Mouse (Mus musculus): ENCODE measurements at regions not wholly inside any gene's neighbourhood (a gene's known extent, or its start where the extent isn't known, plus 50 kb on each side); places are given as distances from the start of the nearest gene placed in this dataset.
"Not testable (repeated sequence)": the region's sequence is repeated elsewhere in the genome, so short reads cannot be mapped to it uniquely, and the experiment has no call there.

GRCm38 (mm10) chr11:7705312-7705764 lies 491.6 kb upstream of the Igfbp3 start:
- DNase-seq (ENCODE audit: low spot score) (no peak), ATAC-seq (replicated peaks; ENCODE audit: insufficient number of reproducible peaks, low FRiP score, low TSS enrichment, low read depth) (no peak)
- Histone ChIP-seq H3K4me3 (ENCODE audit: low read depth, low read length) (no peak overlapping the region), H3K27ac (replicated peaks; ENCODE audit: low read depth, low read length) (no peak overlapping the region), H3K9me3 (replicated peaks; ENCODE audit: control insufficient read depth, low read length) (no peaks in the 10 kb centered on the region), H3K36me3 (replicated peaks; ENCODE audit: control insufficient read depth, insufficient read depth, low read depth, low read length) (no peaks in the 10 kb centered on the region), H3K27me3 (ENCODE audit: control insufficient read depth, insufficient read depth, low read length) (no peaks in the 10 kb centered on the region), H3K9ac (replicated peaks; ENCODE audit: low read length) (no peak overlapping the region), H3K4me2 (ENCODE audit: low read depth, low read length) (no peak overlapping the region), H3K4me1 (ENCODE audit: control insufficient read depth, insufficient read depth, low read length) (no peaks in the 10 kb centered on the region)
- WGBS: 88% methylated on average over 3 of the region's 3 CpGs

- H3K27me3 ChIP-seq (ENCODE audit: control insufficient read depth, insufficient read depth, low read length): no peaks in the 10 kb centered on the region
- 91% methylated on average over 1 of the region's 1 CpGs for WGBS
- no peaks in the 10 kb centered on the region for H3K36me3 ChIP-seq (replicated peaks; ENCODE audit: control insufficient read depth, insufficient read depth, low read depth, low read length)
- H3K27ac ChIP-seq (replicated peaks; ENCODE audit: low read depth, low read length): no peak overlapping the region
- ATAC-seq (replicated peaks; ENCODE audit: insufficient number of reproducible peaks, low FRiP score, low TSS enrichment, low read depth): no peak
- no peak overlapping the region for H3K4me2 ChIP-seq (ENCODE audit: low read depth, low read length)
- DNase-seq (ENCODE audit: low spot score): no peak
- no peak overlapping the region for H3K9ac ChIP-seq (replicated peaks; ENCODE audit: low read length)
- H3K9me3 ChIP-seq (replicated peaks; ENCODE audit: control insufficient read depth, low read length): no peaks in the 10 kb centered on the region
- no peak overlapping the region for H3K4me3 ChIP-seq (ENCODE audit: low read depth, low read length)
- H3K4me1 ChIP-seq (ENCODE audit: control insufficient read depth, insufficient read depth, low read length): no peaks in the 10 kb centered on the region
These were observed 483.9 kb upstream of the Igfbp3 start for GRCm38 (mm10) chr11:7697591-7697990.

- not testable (repeated sequence) for H3K4me3 ChIP-seq (ENCODE audit: low read depth, low read length); H3K36me3 ChIP-seq (replicated peaks; ENCODE audit: control insufficient read depth, insufficient read depth, low read depth, low read length); H3K27me3 ChIP-seq (ENCODE audit: control insufficient read depth, insufficient read depth, low read length); H3K4me1 ChIP-seq (ENCODE audit: control insufficient read depth, insufficient read depth, low read length); H3K9ac ChIP-seq (replicated peaks; ENCODE audit: low read length); H3K4me2 ChIP-seq (ENCODE audit: low read depth, low read length); DNase-seq (ENCODE audit: low spot score); H3K9me3 ChIP-seq (replicated peaks; ENCODE audit: control insufficient read depth, low read length); H3K27ac ChIP-seq (replicated peaks; ENCODE audit: low read depth, low read length); ATAC-seq (replicated peaks; ENCODE audit: insufficient number of reproducible peaks, low FRiP score, low TSS enrichment, low read depth)
- WGBS: 68% methylated on average over 3 of the region's 3 CpGs
These were observed 476.0 kb upstream of the Igfbp3 start for GRCm38 (mm10) chr11:7689701-7690100.

- no peaks in the 10 kb centered on the region for H3K9me3 ChIP-seq (replicated peaks; ENCODE audit: control insufficient read depth, low read length)
- no peak overlapping the region for H3K9ac ChIP-seq (replicated peaks; ENCODE audit: low read length)
- no peak for DNase-seq (ENCODE audit: low spot score)
- no peaks in the 10 kb centered on the region for H3K4me1 ChIP-seq (ENCODE audit: control insufficient read depth, insufficient read depth, low read length)
- H3K27me3 ChIP-seq (ENCODE audit: control insufficient read depth, insufficient read depth, low read length): no peaks in the 10 kb centered on the region
- no peak for ATAC-seq (replicated peaks; ENCODE audit: insufficient number of reproducible peaks, low FRiP score, low TSS enrichment, low read depth)
- no peak overlapping the region for H3K4me2 ChIP-seq (ENCODE audit: low read depth, low read length)
- no peaks in the 10 kb centered on the region for H3K36me3 ChIP-seq (replicated peaks; ENCODE audit: control insufficient read depth, insufficient read depth, low read depth, low read length)
- no peak overlapping the region for H3K4me3 ChIP-seq (ENCODE audit: low read depth, low read length)
- H3K27ac ChIP-seq (replicated peaks; ENCODE audit: low read depth, low read length): no peak overlapping the region
These were observed 459.1 kb upstream of the Igfbp3 start for GRCm38 (mm10) chr11:7672821-7673220.

- Histone ChIP-seq H3K36me3 (replicated peaks; ENCODE audit: control insufficient read depth, insufficient read depth, low read depth, low read length) (no peaks in the 10 kb centered on the region), H3K4me3 (ENCODE audit: low read depth, low read length) (no peak overlapping the region), H3K9ac (replicated peaks; ENCODE audit: low read length) (no peak overlapping the region), H3K27me3 (ENCODE audit: control insufficient read depth, insufficient read depth, low read length) (no peaks in the 10 kb centered on the region), H3K4me2 (ENCODE audit: low read depth, low read length) (no peak overlapping the region), H3K4me1 (ENCODE audit: control insufficient read depth, insufficient read depth, low read length) (no peaks in the 10 kb centered on the region), H3K27ac (replicated peaks; ENCODE audit: low read depth, low read length) (no peak overlapping the region), H3K9me3 (replicated peaks; ENCODE audit: control insufficient read depth, low read length) (no peaks in the 10 kb centered on the region)
- DNase-seq (ENCODE audit: low spot score) (no peak), ATAC-seq (replicated peaks; ENCODE audit: insufficient number of reproducible peaks, low FRiP score, low TSS enrichment, low read depth) (no peak)
These were observed 416.9 kb upstream of the Igfbp3 start for GRCm38 (mm10) chr11:7630637-7631036.

- WGBS: 80% methylated on average over 3 of the region's 3 CpGs
- Histone ChIP-seq H3K36me3 (replicated peaks; ENCODE audit: control insufficient read depth, insufficient read depth, low read depth, low read length) (no peaks in the 10 kb centered on the region), H3K27me3 (ENCODE audit: control insufficient read depth, insufficient read depth, low read length) (no peaks in the 10 kb centered on the region), H3K4me3 (ENCODE audit: low read depth, low read length) (no peak overlapping the region), H3K9me3 (replicated peaks; ENCODE audit: control insufficient read depth, low read length) (no peaks in the 10 kb centered on the region), H3K4me1 (ENCODE audit: control insufficient read depth, insufficient read depth, low read length) (no peaks in the 10 kb centered on the region), H3K27ac (replicated peaks; ENCODE audit: low read depth, low read length) (no peak overlapping the region), H3K9ac (replicated peaks; ENCODE audit: low read length) (no peak overlapping the region), H3K4me2 (ENCODE audit: low read depth, low read length) (no peak overlapping the region)
- DNase-seq (ENCODE audit: low spot score): no peak
- no peak for ATAC-seq (replicated peaks; ENCODE audit: insufficient number of reproducible peaks, low FRiP score, low TSS enrichment, low read depth)
These were observed 411.5 kb upstream of the Igfbp3 start for GRCm38 (mm10) chr11:7625256-7625655.

- Histone ChIP-seq H3K36me3 (replicated peaks; ENCODE audit: control insufficient read depth, insufficient read depth, low read depth, low read length) (no peaks in the 10 kb centered on the region), H3K4me2 (ENCODE audit: low read depth, low read length) (no peak overlapping the region), H3K9ac (replicated peaks; ENCODE audit: low read length) (no peak overlapping the region), H3K4me3 (ENCODE audit: low read depth, low read length) (no peak overlapping the region), H3K9me3 (replicated peaks; ENCODE audit: control insufficient read depth, low read length) (no peaks in the 10 kb centered on the region), H3K27me3 (ENCODE audit: control insufficient read depth, insufficient read depth, low read length) (no peaks in the 10 kb centered on the region), H3K4me1 (ENCODE audit: control insufficient read depth, insufficient read depth, low read length) (no peaks in the 10 kb centered on the region), H3K27ac (replicated peaks; ENCODE audit: low read depth, low read length) (no peak overlapping the region)
- WGBS: 83% methylated on average over 6 of the region's 6 CpGs
- no peak for ATAC-seq (replicated peaks; ENCODE audit: insufficient number of reproducible peaks, low FRiP score, low TSS enrichment, low read depth)
- no peak for DNase-seq (ENCODE audit: low spot score)
These were observed 406.6 kb upstream of the Igfbp3 start for GRCm38 (mm10) chr11:7620320-7620719.

GRCm38 (mm10) chr11:7610752-7611151 lies 397.0 kb upstream of the Igfbp3 start:
- no peaks in the 10 kb centered on the region for H3K27me3 ChIP-seq (ENCODE audit: control insufficient read depth, insufficient read depth, low read length)
- H3K9ac ChIP-seq (replicated peaks; ENCODE audit: low read length): no peak overlapping the region
- 82% methylated on average over 2 of the region's 2 CpGs for WGBS
- no peak overlapping the region for H3K4me2 ChIP-seq (ENCODE audit: low read depth, low read length)
- H3K4me1 ChIP-seq (ENCODE audit: control insufficient read depth, insufficient read depth, low read length): no peaks in the 10 kb centered on the region
- no peaks in the 10 kb centered on the region for H3K9me3 ChIP-seq (replicated peaks; ENCODE audit: control insufficient read depth, low read length)
- DNase-seq (ENCODE audit: low spot score) (no peak), ATAC-seq (replicated peaks; ENCODE audit: insufficient number of reproducible peaks, low FRiP score, low TSS enrichment, low read depth) (no peak)
- H3K4me3 ChIP-seq (ENCODE audit: low read depth, low read length): no peak overlapping the region
- H3K27ac ChIP-seq (replicated peaks; ENCODE audit: low read depth, low read length): no peak overlapping the region
- H3K36me3 ChIP-seq (replicated peaks; ENCODE audit: control insufficient read depth, insufficient read depth, low read depth, low read length): no peaks in the 10 kb centered on the region

- no peak overlapping the region for H3K27ac ChIP-seq (replicated peaks; ENCODE audit: low read depth, low read length)
- H3K4me1 ChIP-seq (ENCODE audit: control insufficient read depth, insufficient read depth, low read length): no peaks in the 10 kb centered on the region
- H3K4me2 ChIP-seq (ENCODE audit: low read depth, low read length): no peak overlapping the region
- DNase-seq (ENCODE audit: low spot score): no peak
- H3K9ac ChIP-seq (replicated peaks; ENCODE audit: low read length): no peak overlapping the region
- no peak overlapping the region for H3K4me3 ChIP-seq (ENCODE audit: low read depth, low read length)
- H3K27me3 ChIP-seq (ENCODE audit: control insufficient read depth, insufficient read depth, low read length): no peaks in the 10 kb centered on the region
- no peaks in the 10 kb centered on the region for H3K36me3 ChIP-seq (replicated peaks; ENCODE audit: control insufficient read depth, insufficient read depth, low read depth, low read length)
- H3K9me3 ChIP-seq (replicated peaks; ENCODE audit: control insufficient read depth, low read length): no peaks in the 10 kb centered on the region
- ATAC-seq (replicated peaks; ENCODE audit: insufficient number of reproducible peaks, low FRiP score, low TSS enrichment, low read depth): no peak
These were observed 396.2 kb upstream of the Igfbp3 start for GRCm38 (mm10) chr11:7609921-7610320.

All from embryonic facial prominence, embryonic 11.5 days (tissue).